Mouse (Mus musculus): Measurements from ENCODE around the gene Pde11a.

Pde11a gene

GRCm38 (mm10) chr2:76158973-76159372 is 179.6 kb downstream of the Pde11a start:
- no peak for DNase-seq (ENCODE audit: low spot score)

- no peak for DNase-seq (ENCODE audit: low spot score)
Observed at GRCm38 (mm10) chr2:76141136-76141535, 197.4 kb downstream of the Pde11a start.

GRCm38 (mm10) chr2:76132983-76133382 is 205.6 kb downstream of the Pde11a start:
- DNase-seq (ENCODE audit: low spot score) = no peak

- no peak for DNase-seq (ENCODE audit: low spot score)
Observed at GRCm38 (mm10) chr2:76129933-76130627, 208.5 kb downstream of the Pde11a start.

- no peak for DNase-seq (ENCODE audit: low spot score)
Observed at GRCm38 (mm10) chr2:76129058-76129437, 209.5 kb downstream of the Pde11a start.

GRCm38 (mm10) chr2:76128105-76129057 is 210.2 kb downstream of the Pde11a start:
- DNase-seq (ENCODE audit: low spot score) = peak; percentile 63

GRCm38 (mm10) chr2:76126651-76127050 is 211.9 kb downstream of the Pde11a start:
- DNase-seq (ENCODE audit: low spot score) = no peak

- no peak for DNase-seq (ENCODE audit: low spot score)
Observed at GRCm38 (mm10) chr2:76124821-76125220, 213.8 kb downstream of the Pde11a start.

- DNase-seq (ENCODE audit: low spot score) = no peak
Observed at GRCm38 (mm10) chr2:76122167-76122566, 216.4 kb downstream of the Pde11a start.

- DNase-seq (ENCODE audit: low spot score) = no peak
Observed at GRCm38 (mm10) chr2:76119848-76120247, 218.7 kb downstream of the Pde11a start.

- DNase-seq (ENCODE audit: low spot score) = no peak
Observed at GRCm38 (mm10) chr2:76118491-76118890, 220.1 kb downstream of the Pde11a start.

GRCm38 (mm10) chr2:76117219-76117618 is 221.4 kb downstream of the Pde11a start:
- DNase-seq (ENCODE audit: low spot score) = no peak

GRCm38 (mm10) chr2:76115696-76116095 is 222.9 kb downstream of the Pde11a start:
- DNase-seq (ENCODE audit: low spot score) = peak; percentile 90

- peak; percentile 84 for DNase-seq (ENCODE audit: low spot score)
Observed at GRCm38 (mm10) chr2:76114734-76115133, 223.8 kb downstream of the Pde11a start.

- DNase-seq (ENCODE audit: low spot score) = no peak
Observed at GRCm38 (mm10) chr2:76109653-76110052, 228.9 kb downstream of the Pde11a start.

GRCm38 (mm10) chr2:76101889-76102602 is 236.5 kb downstream of the Pde11a start:
- peak; percentile 89 for DNase-seq (ENCODE audit: low spot score)

- no peak for DNase-seq (ENCODE audit: low spot score)
Observed at GRCm38 (mm10) chr2:76100597-76100996, 238.0 kb downstream of the Pde11a start.

GRCm38 (mm10) chr2:76099726-76100347 is 238.7 kb downstream of the Pde11a start:
- DNase-seq (ENCODE audit: low spot score) = no peak

GRCm38 (mm10) chr2:76098381-76098780 is 240.2 kb downstream of the Pde11a start:
- peak; percentile 69 for DNase-seq (ENCODE audit: low spot score)

GRCm38 (mm10) chr2:76097847-76098246 is 240.7 kb downstream of the Pde11a start:
- DNase-seq (ENCODE audit: low spot score) = peak; percentile 52

- no peak for DNase-seq (ENCODE audit: low spot score)
Observed at GRCm38 (mm10) chr2:76097284-76097683, 241.3 kb downstream of the Pde11a start.

GRCm38 (mm10) chr2:76095861-76096260 is 242.7 kb downstream of the Pde11a start:
- DNase-seq (ENCODE audit: low spot score) = no peak
